Mouse (Mus musculus): ENCODE measurements at regions not wholly inside any gene's neighbourhood (a gene's known extent, or its start where the extent isn't known, plus 50 kb on each side); places are given as distances from the start of the nearest gene placed in this dataset.
A peak's percentile ranks its signal among the peaks of the same experiment; 100 is the strongest.

GRCm38 (mm10) chr8:115955371-115955770 is 247.8 kb upstream of the Maf start:
- intact Hi-C loops (cut with DNase I): no loop called here
- DNase-seq: no peak

- no peak for DNase-seq
- intact Hi-C loops (cut with DNase I): no loop called here
Measured at GRCm38 (mm10) chr8:115953783-115954470, 246.3 kb upstream of the Maf start.

GRCm38 (mm10) chr8:115952496-115952895 is 244.9 kb upstream of the Maf start:
- intact Hi-C loops (cut with DNase I): no loop called here
- DNase-seq: no peak

GRCm38 (mm10) chr8:115948916-115949315 is 241.3 kb upstream of the Maf start:
- intact Hi-C loops (cut with DNase I): no loop called here
- DNase-seq: no peak

- DNase-seq: no peak
- intact Hi-C loops (cut with DNase I): no loop called here
Measured at GRCm38 (mm10) chr8:115948036-115948435, 240.4 kb upstream of the Maf start.

GRCm38 (mm10) chr8:115942731-115943509 is 235.3 kb upstream of the Maf start:
- intact Hi-C loops (cut with DNase I): no loop called here
- peak; percentile 41 to 50 for DNase-seq

- no peak for DNase-seq
- intact Hi-C loops (cut with DNase I): no loop called here
Measured at GRCm38 (mm10) chr8:115929472-115930210, 222.0 kb upstream of the Maf start.

- DNase-seq: no peak
- intact Hi-C loops (cut with DNase I): no loop called here
Measured at GRCm38 (mm10) chr8:115921889-115922288, 214.3 kb upstream of the Maf start.

- intact Hi-C loops (cut with DNase I): no loop called here
- no peak for DNase-seq
Measured at GRCm38 (mm10) chr8:115906650-115907049, 199.1 kb upstream of the Maf start.

- DNase-seq: no peak
- intact Hi-C loops (cut with DNase I): no loop called here
Measured at GRCm38 (mm10) chr8:115903853-115904420, 196.3 kb upstream of the Maf start.

- intact Hi-C loops (cut with DNase I): no loop called here
- peak; percentile 18 to 24 for DNase-seq
Measured at GRCm38 (mm10) chr8:115897521-115898178, 190.1 kb upstream of the Maf start.

- DNase-seq: no peak
- intact Hi-C loops (cut with DNase I): no loop called here
Measured at GRCm38 (mm10) chr8:115897086-115897485, 189.5 kb upstream of the Maf start.

- no peak for DNase-seq
- intact Hi-C loops (cut with DNase I): no loop called here
Measured at GRCm38 (mm10) chr8:115896066-115896465, 188.5 kb upstream of the Maf start.

GRCm38 (mm10) chr8:115888278-115888677 is 180.7 kb upstream of the Maf start:
- intact Hi-C loops (cut with DNase I): no loop called here
- no peak for DNase-seq

- DNase-seq: no peak
- intact Hi-C loops (cut with DNase I): no loop called here
Measured at GRCm38 (mm10) chr8:115885121-115885743, 177.6 kb upstream of the Maf start.

GRCm38 (mm10) chr8:115883808-115884207 is 176.2 kb upstream of the Maf start:
- no peak for DNase-seq
- intact Hi-C loops (cut with DNase I): no loop called here

GRCm38 (mm10) chr8:115881881-115882280 is 174.3 kb upstream of the Maf start:
- DNase-seq: no peak
- intact Hi-C loops (cut with DNase I): no loop called here

- DNase-seq: no peak
- intact Hi-C loops (cut with DNase I): no loop called here
Measured at GRCm38 (mm10) chr8:115874789-115875188, 167.2 kb upstream of the Maf start.

- intact Hi-C loops (cut with DNase I): no loop called here
- no peak for DNase-seq
Measured at GRCm38 (mm10) chr8:115871381-115871780, 163.8 kb upstream of the Maf start.

GRCm38 (mm10) chr8:115861381-115861780 is 153.8 kb upstream of the Maf start:
- no peak for DNase-seq
- intact Hi-C loops (cut with DNase I): no loop called here

All from heart, postnatal 14 days (tissue).